Mouse (Mus musculus) frontal cortex, postnatal 14 days (tissue): ENCODE results near the gene Ipo4.

Experiments used
- DNase-seq, 2 experiments: peaks; one replicate each; pipeline ENCODE4 v3.0.0; 2022; ENCODE audit warnings: low spot score in 2 of 2

Ipo4 gene

GRCm38 (mm10) chr14:55634874-55635522 is 759 bp downstream of the Ipo4 start:
- peak in 1 of 2 experiments; percentile 14 for DNase-seq

- no peak for DNase-seq
Measured at GRCm38 (mm10) chr14:55629312-55629711, 6.4 kb downstream of the Ipo4 start.

- no peak for DNase-seq
Measured at GRCm38 (mm10) chr14:55628077-55628827, 7.5 kb downstream of the Ipo4 start.

GRCm38 (mm10) chr14:55618486-55619195 is 17.1 kb downstream of the Ipo4 start:
- DNase-seq, result no peak

GRCm38 (mm10) chr14:55617822-55618221 is 17.9 kb downstream of the Ipo4 start, which contains the start of gene Rec8:
TSS of gene Rec8 (plus strand) at chr14:55618037.
- no peak for DNase-seq

- DNase-seq, result no peak
Measured at GRCm38 (mm10) chr14:55616844-55617243, 18.9 kb downstream of the Ipo4 start.

- DNase-seq, result no peak
Measured at GRCm38 (mm10) chr14:55615876-55616275, 19.9 kb downstream of the Ipo4 start.

- no peak for DNase-seq
Measured at GRCm38 (mm10) chr14:55614565-55615178, 21.1 kb downstream of the Ipo4 start.

GRCm38 (mm10) chr14:55613346-55613745 is 22.4 kb downstream of the Ipo4 start:
- DNase-seq, result no peak

GRCm38 (mm10) chr14:55608339-55608738 is 27.4 kb downstream of the Ipo4 start:
- no peak for DNase-seq

- DNase-seq, result no peak
Measured at GRCm38 (mm10) chr14:55605743-55606459, 29.9 kb downstream of the Ipo4 start.

GRCm38 (mm10) chr14:55604823-55605222 is 30.9 kb downstream of the Ipo4 start:
- no peak for DNase-seq

GRCm38 (mm10) chr14:55603633-55604576 is 31.9 kb downstream of the Ipo4 start:
- peak; percentile 80 to 83 for DNase-seq

GRCm38 (mm10) chr14:55603271-55603632 is 32.5 kb downstream of the Ipo4 start, which contains the start of gene Irf9:
TSS of gene Irf9 (plus strand) at chr14:55603571.
- DNase-seq, result no peak

GRCm38 (mm10) chr14:55598521-55599390 is 37.0 kb downstream of the Ipo4 start:
- DNase-seq, result no peak

GRCm38 (mm10) chr14:55596036-55596690 is 39.6 kb downstream of the Ipo4 start:
- no peak for DNase-seq

- DNase-seq, result no peak
Measured at GRCm38 (mm10) chr14:55592226-55592625, 43.5 kb downstream of the Ipo4 start.

GRCm38 (mm10) chr14:55591331-55591891 is 44.3 kb downstream of the Ipo4 start, which contains the start of gene Rnf31:
TSS of gene Rnf31 (plus strand) at chr14:55591708.
- DNase-seq, result peak; percentile 91 to 92
